Mouse (Mus musculus): Measurements from ENCODE around the gene Gan. TPM values are rescaled to one million over a fixed set of nuclear protein-coding genes. Genes with fewer than 3 reads are reported as not detected.

Gene Gan
- polyA plus RNA-seq, 1 experiment: 4.1 TPM

DNA sequence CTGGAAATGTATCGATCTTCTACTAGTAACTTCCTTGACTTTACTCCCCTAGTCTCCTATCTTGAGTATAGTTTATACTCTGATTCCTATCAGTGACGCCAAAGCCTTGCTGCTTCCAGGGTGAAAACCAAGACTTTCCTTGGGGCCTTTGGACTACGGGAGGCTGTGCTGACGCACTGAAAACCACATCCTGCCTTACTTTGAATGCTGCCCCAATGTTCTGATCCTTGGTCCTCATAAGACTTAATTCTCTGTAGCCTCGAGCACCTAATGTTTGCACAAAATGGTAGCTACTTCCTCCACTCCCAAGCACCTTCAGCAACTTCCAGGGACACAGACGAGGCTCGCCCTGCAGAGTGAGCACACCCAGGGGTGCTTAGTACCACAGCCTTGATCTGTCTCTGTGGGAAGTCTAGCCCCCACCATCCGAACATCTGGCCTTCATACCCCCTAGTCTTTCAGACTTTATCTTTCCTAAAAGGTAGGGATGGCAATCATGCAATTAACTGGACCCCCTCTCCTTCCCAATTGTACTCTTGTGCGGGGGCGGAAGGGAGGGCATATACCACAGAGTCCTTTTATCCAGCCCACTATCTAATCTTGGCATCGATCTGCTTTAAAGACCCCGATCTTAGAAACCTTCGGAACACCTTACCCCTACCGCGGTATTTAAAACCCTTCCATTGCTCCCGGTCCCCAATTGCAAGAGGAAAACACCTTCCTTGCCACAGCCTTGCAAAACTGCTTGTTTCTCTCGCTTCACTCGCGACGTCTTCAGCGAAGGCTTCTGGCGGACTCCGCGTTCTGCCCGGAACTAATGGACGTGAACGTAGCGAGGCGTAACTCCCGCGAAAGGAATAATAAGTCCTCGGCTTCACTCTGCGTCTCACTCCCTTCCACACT lies 818 bp upstream of the Gan start:
- Histone ChIP-seq H3K27ac (ENCODE audit: control insufficient read depth, insufficient read depth, low read depth, low read length) (peak overlapping the region; percentile 88), H3K4me1 (ENCODE audit: control insufficient read depth, insufficient read depth, low read length) (peaks cover 12% of the 10 kb centered on the region), H3K36me3 (ENCODE audit: control insufficient read depth, insufficient read depth, low read length) (no peaks in the 10 kb centered on the region), H3K4me3 (ENCODE audit: control insufficient read depth, low read depth, low read length) (peak overlapping the region; percentile 98), H3K27me3 (ENCODE audit: control insufficient read depth, insufficient read depth, low read length) (no peaks in the 10 kb centered on the region)
- no peak for TF ChIP-seq POLR2A (IDR thresholded peaks at IDR 0.05; ENCODE audit: control insufficient read depth, low read depth, low read length)
- TF ChIP-seq CTCF (IDR thresholded peaks at IDR 0.05; ENCODE audit: control insufficient read depth, insufficient read depth, insufficient replicate concordance, low read depth, low read length): no peak

DNA sequence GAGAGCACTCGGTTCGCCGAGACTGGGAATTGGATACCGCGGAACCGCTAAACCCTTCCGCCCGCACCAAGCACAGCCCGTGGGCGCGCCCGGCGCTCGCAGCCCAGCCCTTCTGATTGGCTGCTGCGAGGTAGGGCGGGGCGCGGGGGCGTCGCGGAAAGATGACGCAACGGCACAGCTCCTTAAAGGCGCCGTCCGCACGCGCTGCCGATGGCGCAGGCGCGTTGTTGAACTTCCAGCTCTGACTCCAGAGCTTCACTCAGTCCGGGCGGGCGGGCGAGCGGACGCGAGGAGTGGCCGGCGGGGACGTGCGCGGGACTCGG lies 205 bp upstream of the Gan start:
- peak overlapping the region; percentile 98 for H3K4me3 ChIP-seq (ENCODE audit: control insufficient read depth, low read depth, low read length)
- H3K4me1 ChIP-seq (ENCODE audit: control insufficient read depth, insufficient read depth, low read length): peaks cover 12% of the 10 kb centered on the region
- TF ChIP-seq POLR2A (IDR thresholded peaks at IDR 0.05; ENCODE audit: control insufficient read depth, low read depth, low read length) (peak; percentile 77), CTCF (IDR thresholded peaks at IDR 0.05; ENCODE audit: control insufficient read depth, insufficient read depth, insufficient replicate concordance, low read depth, low read length) (no peak)
- peak overlapping the region; percentile 88 for H3K27ac ChIP-seq (ENCODE audit: control insufficient read depth, insufficient read depth, low read depth, low read length)
- no peaks in the 10 kb centered on the region for H3K36me3 ChIP-seq (ENCODE audit: control insufficient read depth, insufficient read depth, low read length)
- no peaks in the 10 kb centered on the region for H3K27me3 ChIP-seq (ENCODE audit: control insufficient read depth, insufficient read depth, low read length)

DNA sequence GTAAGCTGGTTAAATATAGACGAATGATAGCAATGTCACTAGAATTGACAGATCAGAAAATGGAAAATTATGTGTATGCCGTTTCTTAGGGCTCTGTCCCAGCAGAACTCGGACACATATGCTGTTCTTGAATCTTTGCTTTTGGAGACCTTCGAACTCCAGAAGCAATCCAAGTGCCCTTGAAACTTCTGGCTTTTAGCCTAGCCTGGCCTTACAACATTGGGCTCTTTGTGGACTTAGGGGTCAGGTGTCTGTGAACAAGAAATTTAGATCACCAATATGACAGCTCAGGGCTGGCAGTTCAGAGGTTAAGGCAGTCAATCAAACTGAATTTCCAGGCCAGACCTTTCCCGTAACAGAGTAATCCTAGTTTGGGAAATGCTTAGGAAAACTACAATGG lies 1.1 kb downstream of the Gan start:
- no peaks in the 10 kb centered on the region for H3K36me3 ChIP-seq (ENCODE audit: control insufficient read depth, insufficient read depth, low read length)
- peak overlapping the region; percentile 98 for H3K4me3 ChIP-seq (ENCODE audit: control insufficient read depth, low read depth, low read length)
- H3K27me3 ChIP-seq (ENCODE audit: control insufficient read depth, insufficient read depth, low read length): no peaks in the 10 kb centered on the region
- H3K4me1 ChIP-seq (ENCODE audit: control insufficient read depth, insufficient read depth, low read length): peaks cover 12% of the 10 kb centered on the region
- H3K27ac ChIP-seq (ENCODE audit: control insufficient read depth, insufficient read depth, low read depth, low read length): no peak overlapping the region
- no peak for TF ChIP-seq CTCF (IDR thresholded peaks at IDR 0.05; ENCODE audit: control insufficient read depth, insufficient read depth, insufficient replicate concordance, low read depth, low read length)

DNA sequence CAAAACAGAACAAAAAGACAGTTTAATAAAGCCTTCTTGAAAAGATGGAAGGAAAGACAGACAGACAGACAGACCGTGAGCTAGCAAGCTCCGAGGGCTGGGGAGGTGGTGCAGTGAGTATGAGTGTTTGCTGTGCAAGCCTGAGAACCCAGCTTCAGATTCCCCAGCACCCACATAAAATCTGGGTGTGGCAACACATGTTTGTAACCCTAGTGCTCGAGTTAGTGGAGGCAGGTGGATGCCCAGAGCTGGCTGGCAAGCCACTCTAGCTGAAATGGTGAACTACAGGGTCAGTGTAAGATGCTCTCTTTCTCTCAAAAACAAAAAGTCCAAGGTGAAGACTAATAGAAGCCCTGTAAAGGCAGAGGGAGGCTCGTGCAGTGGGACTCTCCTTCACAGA lies 7.0 kb downstream of the Gan start:
- Histone ChIP-seq H3K27ac (ENCODE audit: control insufficient read depth, insufficient read depth, low read depth, low read length) (no peak overlapping the region), H3K4me3 (ENCODE audit: control insufficient read depth, low read depth, low read length) (no peak overlapping the region), H3K4me1 (ENCODE audit: control insufficient read depth, insufficient read depth, low read length) (no peaks in the 10 kb centered on the region), H3K36me3 (ENCODE audit: control insufficient read depth, insufficient read depth, low read length) (no peaks in the 10 kb centered on the region), H3K27me3 (ENCODE audit: control insufficient read depth, insufficient read depth, low read length) (no peaks in the 10 kb centered on the region)
- TF ChIP-seq CTCF (IDR thresholded peaks at IDR 0.05; ENCODE audit: control insufficient read depth, insufficient read depth, insufficient replicate concordance, low read depth, low read length): no peak

DNA sequence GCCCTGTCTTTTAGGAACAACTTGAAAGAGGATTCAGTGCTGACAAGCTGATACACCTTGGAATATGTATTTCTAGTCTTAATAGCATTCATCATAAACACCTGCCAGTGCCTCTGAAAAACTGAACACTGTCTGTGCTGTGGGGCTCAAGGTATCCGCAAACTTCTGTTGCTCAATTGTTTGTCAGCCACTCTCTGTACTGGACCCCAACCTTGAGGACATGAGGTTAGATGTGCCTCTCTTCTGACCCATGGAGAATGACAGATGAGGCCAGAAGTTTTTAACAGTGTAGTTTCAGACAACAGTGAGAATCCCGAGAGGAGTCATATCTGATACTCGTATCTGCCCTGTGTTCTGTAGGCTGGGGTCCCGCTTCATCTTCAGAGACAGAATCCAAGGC lies 7.6 kb downstream of the Gan start:
- TF ChIP-seq POLR2A (IDR thresholded peaks at IDR 0.05; ENCODE audit: control insufficient read depth, low read depth, low read length): no peak
- TF ChIP-seq CTCF (IDR thresholded peaks at IDR 0.05; ENCODE audit: control insufficient read depth, insufficient read depth, insufficient replicate concordance, low read depth, low read length): no peak
- Histone ChIP-seq H3K27me3 (ENCODE audit: control insufficient read depth, insufficient read depth, low read length) (no peaks in the 10 kb centered on the region), H3K27ac (ENCODE audit: control insufficient read depth, insufficient read depth, low read depth, low read length) (no peak overlapping the region), H3K4me3 (ENCODE audit: control insufficient read depth, low read depth, low read length) (no peak overlapping the region), H3K4me1 (ENCODE audit: control insufficient read depth, insufficient read depth, low read length) (no peaks in the 10 kb centered on the region), H3K36me3 (ENCODE audit: control insufficient read depth, insufficient read depth, low read length) (no peaks in the 10 kb centered on the region)

DNA sequence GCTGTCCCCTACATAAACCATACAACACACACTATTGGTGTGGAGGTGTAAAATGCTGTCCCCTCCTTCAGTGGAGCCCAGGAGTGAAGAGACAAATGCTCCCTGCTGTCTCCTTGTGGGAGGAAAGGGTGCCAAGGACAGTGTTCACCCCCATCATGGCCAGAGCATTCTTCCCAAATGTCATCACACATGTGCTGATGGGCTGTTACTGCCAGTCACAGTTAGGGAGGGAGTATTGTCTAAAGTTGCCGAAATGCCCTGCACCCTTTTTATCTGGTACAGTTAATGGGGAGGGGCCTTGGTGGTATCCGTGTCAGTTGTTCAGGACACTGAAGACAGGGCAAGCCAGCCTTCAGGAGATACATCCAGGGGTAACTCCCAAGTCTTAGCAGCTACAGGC lies 8.6 kb downstream of the Gan start:
- Histone ChIP-seq H3K27ac (ENCODE audit: control insufficient read depth, insufficient read depth, low read depth, low read length) (no peak overlapping the region), H3K4me1 (ENCODE audit: control insufficient read depth, insufficient read depth, low read length) (no peaks in the 10 kb centered on the region), H3K27me3 (ENCODE audit: control insufficient read depth, insufficient read depth, low read length) (no peaks in the 10 kb centered on the region), H3K4me3 (ENCODE audit: control insufficient read depth, low read depth, low read length) (no peak overlapping the region), H3K36me3 (ENCODE audit: control insufficient read depth, insufficient read depth, low read length) (no peaks in the 10 kb centered on the region)
- no peak for TF ChIP-seq POLR2A (IDR thresholded peaks at IDR 0.05; ENCODE audit: control insufficient read depth, low read depth, low read length)
- no peak for TF ChIP-seq CTCF (IDR thresholded peaks at IDR 0.05; ENCODE audit: control insufficient read depth, insufficient read depth, insufficient replicate concordance, low read depth, low read length)

DNA sequence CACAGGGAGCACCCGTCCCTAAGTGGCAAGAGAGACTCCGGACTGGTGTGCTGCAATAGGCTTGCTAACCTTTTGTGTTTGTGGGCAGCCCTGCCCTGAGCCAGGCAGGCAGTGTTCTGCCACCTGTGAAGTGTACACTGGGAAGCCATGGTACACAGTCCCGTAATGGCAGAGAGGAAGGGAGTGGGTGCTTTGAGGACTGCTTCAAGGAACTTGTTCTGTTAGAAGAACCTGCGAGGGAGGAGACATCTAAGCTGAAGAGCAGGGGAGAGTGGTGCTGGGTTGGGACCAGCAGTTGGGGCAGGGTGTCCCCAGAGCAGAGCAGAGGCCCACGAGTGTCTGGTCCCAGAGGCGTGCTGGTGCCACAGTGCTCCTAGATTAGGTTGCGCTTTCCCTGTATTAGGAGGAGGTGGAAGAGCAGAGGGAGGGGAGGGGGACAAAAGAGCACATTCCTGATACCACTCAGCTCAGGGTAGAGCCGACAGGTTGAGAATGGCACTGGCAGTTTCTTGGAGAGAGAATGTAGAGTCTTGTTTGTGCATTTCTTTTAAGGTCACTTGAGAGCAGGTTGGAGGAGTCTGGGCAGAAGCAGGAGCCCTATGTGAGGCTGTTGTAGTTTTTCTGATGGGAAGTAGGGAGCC lies 9.4 kb downstream of the Gan start:
- Histone ChIP-seq H3K4me1 (ENCODE audit: control insufficient read depth, insufficient read depth, low read length) (no peaks in the 10 kb centered on the region), H3K4me3 (ENCODE audit: control insufficient read depth, low read depth, low read length) (no peak overlapping the region), H3K27ac (ENCODE audit: control insufficient read depth, insufficient read depth, low read depth, low read length) (no peak overlapping the region), H3K36me3 (ENCODE audit: control insufficient read depth, insufficient read depth, low read length) (no peaks in the 10 kb centered on the region), H3K27me3 (ENCODE audit: control insufficient read depth, insufficient read depth, low read length) (no peaks in the 10 kb centered on the region)
- TF ChIP-seq CTCF (IDR thresholded peaks at IDR 0.05; ENCODE audit: control insufficient read depth, insufficient read depth, insufficient replicate concordance, low read depth, low read length): no peak
